ENCODE assay signal across 33 mouse cellular contexts in the genomic region with DNA sequence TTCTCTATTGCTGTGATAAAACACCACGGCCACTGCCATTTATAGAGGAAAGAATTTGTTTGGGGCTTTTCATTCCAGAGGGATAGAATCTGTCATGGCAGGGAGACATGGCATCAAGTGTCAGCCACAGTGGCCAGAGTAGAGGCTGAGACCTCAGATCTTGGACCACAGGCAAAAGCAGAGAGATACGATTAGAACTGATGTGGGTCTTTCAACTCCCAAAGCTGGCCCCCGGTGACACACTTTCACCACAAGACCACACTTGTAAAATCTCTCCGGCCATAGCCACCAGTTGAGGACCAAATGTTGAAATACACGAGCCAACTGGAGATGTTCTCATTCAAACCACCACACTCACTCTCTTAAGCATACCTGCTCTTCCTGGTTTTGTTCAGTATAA. TPM values are rescaled to one million over a fixed set of nuclear protein-coding genes. Genes with fewer than 3 reads are reported as not detected.
"Had no signal": no experiment of that assay in that cellular context is flagged by ENCODE, and none has a peak within 500 bp of the region (broad histone marks: within the 10 kb centered on the region; RNA-seq: fewer than 3 reads in every experiment).

No protein-coding gene starts in this region.

- ATAC-seq: hindbrain, embryonic 16.5 days; hindbrain, postnatal 0 days; inflammation-experienced regulatory T-cells, adult 6 months; intestine, embryonic 15.5 days; intestine, embryonic 16.5 days; intestine, postnatal 0 days had no signal

- H3K4me1 ChIP-seq: hindbrain, embryonic 10.5 days; hindbrain, embryonic 12.5 days; hindbrain, embryonic 13.5 days; hindbrain, embryonic 15.5 days; intestine, embryonic 15.5 days had no signal

- H3K27me3 ChIP-seq: heart, embryonic 12.5 days; heart, embryonic 13.5 days; heart, embryonic 15.5 days; hindbrain, embryonic 12.5 days; hindbrain, embryonic 13.5 days; hindbrain, embryonic 15.5 days; intestine, embryonic 15.5 days; kidney, embryonic 15.5 days had no signal

- H3K36me3 ChIP-seq: heart, embryonic 12.5 days; heart, embryonic 13.5 days; heart, embryonic 15.5 days; hindbrain, embryonic 10.5 days; hindbrain, embryonic 12.5 days; hindbrain, embryonic 13.5 days; hindbrain, embryonic 15.5 days; intestine, embryonic 15.5 days; kidney, embryonic 15.5 days had no signal

- H3K9me3 ChIP-seq: heart, embryonic 12.5 days; heart, embryonic 13.5 days; heart, embryonic 15.5 days; hindbrain, embryonic 10.5 days; hindbrain, embryonic 12.5 days; hindbrain, embryonic 13.5 days; hindbrain, embryonic 15.5 days; intestine, embryonic 15.5 days; kidney, embryonic 15.5 days had no signal

- H3K4me3 ChIP-seq: heart, embryonic 12.5 days; heart, embryonic 13.5 days; heart, embryonic 15.5 days; hindbrain, embryonic 10.5 days; hindbrain, embryonic 12.5 days; hindbrain, embryonic 13.5 days; hindbrain, embryonic 15.5 days; intestine, embryonic 15.5 days; kidney, embryonic 15.5 days; layer of hippocampus, adult 2 months; left cerebral cortex, adult 2 months had no signal

- H3K4me2 ChIP-seq: heart, embryonic 12.5 days; heart, embryonic 13.5 days; heart, embryonic 15.5 days; hindbrain, embryonic 12.5 days; hindbrain, embryonic 13.5 days; hindbrain, embryonic 14.5 days; hindbrain, embryonic 15.5 days; intestine, embryonic 15.5 days; kidney, embryonic 15.5 days had no signal

- H3K9ac ChIP-seq: heart, embryonic 12.5 days; heart, embryonic 13.5 days; heart, embryonic 15.5 days; hindbrain, embryonic 12.5 days; hindbrain, embryonic 13.5 days; hindbrain, embryonic 14.5 days; hindbrain, embryonic 15.5 days; intestine, embryonic 15.5 days; kidney, embryonic 15.5 days had no signal

- H3K27ac ChIP-seq: heart, embryonic 13.5 days; heart, embryonic 15.5 days; hindbrain, embryonic 10.5 days; hindbrain, embryonic 12.5 days; hindbrain, embryonic 13.5 days; hindbrain, embryonic 14.5 days; hindbrain, embryonic 15.5 days; hindbrain, postnatal 0 days; intestine, embryonic 15.5 days; kidney, embryonic 15.5 days; kidney, postnatal 0 days; layer of hippocampus, adult 2 months; left cerebral cortex, adult 2 months had no signal

- DNase-seq: heart, postnatal 14 days; heart, postnatal 36 days; heart, postnatal 4 days; kidney, adult 11 months; kidney, adult 18-20 months; kidney, adult 2 months; kidney, adult 8-10 months; kidney, adult 9 months; kidney, postnatal 10 days; kidney, postnatal 14 days; kidney, postnatal 25 days; kidney, postnatal 36 days; kidney, postnatal 4 days; layer of hippocampus, adult 9-11 months; layer of hippocampus, postnatal 36 days had no signal

RNA-seq across cellular contexts. Expression of a gene that starts 29.5 kb away (rescaled TPM):
- polyA plus RNA-seq: inflammation-experienced regulatory T-cells, adult 6 months had no signal
